Mouse (Mus musculus) ovary, adult 18-20 months (tissue): Measurements from ENCODE around the gene Cfdp1.

ENCODE experiments used
- DNase-seq: peaks from one replicate; pipeline ENCODE4 v3.0.0; 2022; ENCODE audit warnings: low spot score, mixed read lengths

The Cfdp1 gene

GRCm38 (mm10) chr8:111853861-111854501 lies at the start of gene Cfdp1:
TSS of gene Cfdp1 (minus strand) at chr8:111854291.
- DNase-seq, result peak; percentile 96

- no peak for DNase-seq
Observed at GRCm38 (mm10) chr8:111902080-111902479, 48.0 kb upstream of the Cfdp1 start.

- DNase-seq, result no peak
Observed at GRCm38 (mm10) chr8:111898586-111898985, 44.5 kb upstream of the Cfdp1 start.

GRCm38 (mm10) chr8:111894955-111895354 lies 40.9 kb upstream of the Cfdp1 start:
- DNase-seq, result no peak

GRCm38 (mm10) chr8:111892615-111893014 lies 38.5 kb upstream of the Cfdp1 start:
- DNase-seq, result no peak

GRCm38 (mm10) chr8:111891983-111892382 lies 37.9 kb upstream of the Cfdp1 start:
- DNase-seq, result no peak

GRCm38 (mm10) chr8:111890911-111891303 lies 36.8 kb upstream of the Cfdp1 start:
- no peak for DNase-seq

GRCm38 (mm10) chr8:111889931-111890910 lies 36.1 kb upstream of the Cfdp1 start:
- DNase-seq, result no peak

- no peak for DNase-seq
Observed at GRCm38 (mm10) chr8:111888091-111888650, 34.1 kb upstream of the Cfdp1 start.

- DNase-seq, result no peak
Observed at GRCm38 (mm10) chr8:111887479-111887878, 33.4 kb upstream of the Cfdp1 start.

- no peak for DNase-seq
Observed at GRCm38 (mm10) chr8:111883615-111884014, 29.5 kb upstream of the Cfdp1 start.

GRCm38 (mm10) chr8:111881591-111881990 lies 27.5 kb upstream of the Cfdp1 start:
- DNase-seq, result no peak

- no peak for DNase-seq
Observed at GRCm38 (mm10) chr8:111877711-111878110, 23.6 kb upstream of the Cfdp1 start.

GRCm38 (mm10) chr8:111876355-111876948 lies 22.4 kb upstream of the Cfdp1 start, which contains the start of gene Tmem170:
TSS of gene Tmem170 (minus strand) at chr8:111876750.
- peak; percentile 93 for DNase-seq

- DNase-seq, result no peak
Observed at GRCm38 (mm10) chr8:111875758-111876157, 21.7 kb upstream of the Cfdp1 start.

GRCm38 (mm10) chr8:111871278-111871677 lies 17.2 kb upstream of the Cfdp1 start:
- DNase-seq, result no peak

- no peak for DNase-seq
Observed at GRCm38 (mm10) chr8:111870379-111870778, 16.3 kb upstream of the Cfdp1 start.

- DNase-seq, result no peak
Observed at GRCm38 (mm10) chr8:111868664-111869063, 14.6 kb upstream of the Cfdp1 start.

- DNase-seq, result no peak
Observed at GRCm38 (mm10) chr8:111865857-111866256, 11.8 kb upstream of the Cfdp1 start.

GRCm38 (mm10) chr8:111865130-111865852 lies 11.2 kb upstream of the Cfdp1 start:
- no peak for DNase-seq

- no peak for DNase-seq
Observed at GRCm38 (mm10) chr8:111864648-111865047, 10.6 kb upstream of the Cfdp1 start.

- DNase-seq, result no peak
Observed at GRCm38 (mm10) chr8:111863280-111863679, 9.2 kb upstream of the Cfdp1 start.
